Mouse (Mus musculus): ENCODE results near the gene Pparg.

Pparg gene

GRCm38 (mm10) chr6:115463338-115463737 lies 102.6 kb downstream of the Pparg start:
- no peak for DNase-seq (ENCODE audit: low read depth, low spot score)

GRCm38 (mm10) chr6:115464661-115465060 lies 103.9 kb downstream of the Pparg start:
- no peak for DNase-seq (ENCODE audit: low read depth, low spot score)

- DNase-seq (ENCODE audit: low read depth, low spot score) = no peak
Measured at GRCm38 (mm10) chr6:115465463-115465862, 104.7 kb downstream of the Pparg start.

- no peak for DNase-seq (ENCODE audit: low read depth, low spot score)
Measured at GRCm38 (mm10) chr6:115465876-115466275, 105.1 kb downstream of the Pparg start.

GRCm38 (mm10) chr6:115466601-115467000 lies 105.8 kb downstream of the Pparg start:
- DNase-seq (ENCODE audit: low read depth, low spot score) = no peak

GRCm38 (mm10) chr6:115469666-115470581 lies 109.2 kb downstream of the Pparg start:
- DNase-seq (ENCODE audit: low read depth, low spot score) = no peak

GRCm38 (mm10) chr6:115471956-115472355 lies 111.2 kb downstream of the Pparg start:
- DNase-seq (ENCODE audit: low read depth, low spot score) = no peak

GRCm38 (mm10) chr6:115477081-115477695 lies 116.4 kb downstream of the Pparg start:
- no peak for DNase-seq (ENCODE audit: low read depth, low spot score)

GRCm38 (mm10) chr6:115479963-115480321 lies 119.2 kb downstream of the Pparg start:
- DNase-seq (ENCODE audit: low read depth, low spot score) = no peak

- no peak for DNase-seq (ENCODE audit: low read depth, low spot score)
Measured at GRCm38 (mm10) chr6:115480322-115481017, 119.7 kb downstream of the Pparg start.

GRCm38 (mm10) chr6:115481018-115481354 lies 120.2 kb downstream of the Pparg start:
- no peak for DNase-seq (ENCODE audit: low read depth, low spot score)

GRCm38 (mm10) chr6:115481603-115482002 lies 120.9 kb downstream of the Pparg start:
- no peak for DNase-seq (ENCODE audit: low read depth, low spot score)

- DNase-seq (ENCODE audit: low read depth, low spot score) = no peak
Measured at GRCm38 (mm10) chr6:115485635-115486034, 124.9 kb downstream of the Pparg start.

- no peak for DNase-seq (ENCODE audit: low read depth, low spot score)
Measured at GRCm38 (mm10) chr6:115489831-115490230, 129.1 kb downstream of the Pparg start.

GRCm38 (mm10) chr6:115492952-115493613 lies 132.3 kb downstream of the Pparg start:
- no peak for DNase-seq (ENCODE audit: low read depth, low spot score)

- no peak for DNase-seq (ENCODE audit: low read depth, low spot score)
Measured at GRCm38 (mm10) chr6:115493824-115494223, 133.1 kb downstream of the Pparg start.

- DNase-seq (ENCODE audit: low read depth, low spot score) = no peak
Measured at GRCm38 (mm10) chr6:115499540-115499939, 138.8 kb downstream of the Pparg start.

- no peak for DNase-seq (ENCODE audit: low read depth, low spot score)
Measured at GRCm38 (mm10) chr6:115500234-115500633, 139.5 kb downstream of the Pparg start.

- no peak for DNase-seq (ENCODE audit: low read depth, low spot score)
Measured at GRCm38 (mm10) chr6:115501131-115501530, 140.4 kb downstream of the Pparg start.

- no peak for DNase-seq (ENCODE audit: low read depth, low spot score)
Measured at GRCm38 (mm10) chr6:115503038-115503437, 142.3 kb downstream of the Pparg start.

- no peak for DNase-seq (ENCODE audit: low read depth, low spot score)
Measured at GRCm38 (mm10) chr6:115503549-115504159, 142.9 kb downstream of the Pparg start.

- no peak for DNase-seq (ENCODE audit: low read depth, low spot score)
Measured at GRCm38 (mm10) chr6:115504160-115504558, 143.4 kb downstream of the Pparg start.

All from retina, adult 2 months (tissue).